Mouse (Mus musculus) cerebellum, postnatal 14 days (tissue): Measurements from ENCODE around the gene Foxn3.

Experiments
- DNase-seq, 2 experiments: peaks; one replicate each; pipeline ENCODE4 v3.0.0; 2021; ENCODE audit warnings: mixed read lengths in 2 of 2

Gene Foxn3

DNA sequence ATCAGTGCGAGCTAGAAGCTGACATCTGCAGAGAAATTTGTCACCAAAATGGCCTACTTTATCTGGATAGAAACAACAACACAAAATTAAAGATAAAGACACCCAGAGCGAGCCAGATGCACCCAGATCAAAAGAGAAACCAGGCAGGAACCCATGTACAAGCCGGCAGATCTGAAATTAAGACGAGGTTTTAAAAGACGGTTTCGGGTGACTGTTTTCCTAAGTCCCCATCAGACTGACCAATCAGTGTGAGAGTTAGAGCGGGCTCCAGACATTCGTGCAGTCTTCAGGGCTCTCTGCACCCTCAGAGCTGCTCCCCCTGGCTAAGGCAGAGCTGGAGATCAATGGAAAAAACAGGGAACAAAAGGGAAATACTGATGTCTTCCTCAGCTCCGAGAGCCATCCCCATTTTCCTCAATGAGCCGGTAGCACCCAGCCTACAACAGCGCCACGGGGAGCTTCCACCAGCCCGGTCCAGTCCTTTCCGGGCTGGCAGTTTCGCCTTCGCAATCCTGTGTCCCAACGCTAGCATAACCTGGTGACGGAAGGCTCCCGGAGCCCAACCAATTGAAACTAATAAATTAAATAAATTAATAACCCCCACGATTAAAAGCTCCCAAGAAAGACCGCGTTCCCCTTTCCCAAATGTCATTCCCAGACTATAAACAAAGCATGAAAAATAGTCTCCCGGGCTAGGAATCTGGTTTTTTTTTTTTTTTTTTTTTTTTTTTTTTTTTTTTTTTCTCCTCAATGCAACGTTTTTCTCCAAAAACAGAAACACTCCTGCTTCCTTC lies 1.1 kb downstream of the Foxn3 start:
- DNase-seq = peak; percentile 79

DNA sequence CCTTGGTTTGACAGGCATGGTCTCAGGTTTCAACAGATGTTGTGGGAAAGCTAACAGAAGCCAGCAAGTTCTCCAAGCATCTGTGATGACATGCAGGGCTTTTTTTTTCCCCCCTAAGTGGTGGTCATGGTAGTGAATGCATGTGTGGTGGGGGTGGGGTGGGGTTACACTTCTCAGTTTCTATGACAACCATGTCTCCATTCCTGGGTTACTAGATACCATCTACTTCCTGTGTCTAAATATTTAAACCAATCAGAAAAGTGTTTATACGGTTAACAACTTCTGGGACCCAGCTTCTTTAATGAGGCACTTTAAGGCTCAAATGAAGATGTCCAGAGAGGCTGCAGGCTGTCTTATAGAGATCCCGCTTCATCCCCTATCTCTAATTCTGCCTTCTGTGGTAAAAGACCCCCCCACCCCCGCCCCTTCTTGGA lies 2.0 kb downstream of the Foxn3 start:
- DNase-seq = no peak

DNA sequence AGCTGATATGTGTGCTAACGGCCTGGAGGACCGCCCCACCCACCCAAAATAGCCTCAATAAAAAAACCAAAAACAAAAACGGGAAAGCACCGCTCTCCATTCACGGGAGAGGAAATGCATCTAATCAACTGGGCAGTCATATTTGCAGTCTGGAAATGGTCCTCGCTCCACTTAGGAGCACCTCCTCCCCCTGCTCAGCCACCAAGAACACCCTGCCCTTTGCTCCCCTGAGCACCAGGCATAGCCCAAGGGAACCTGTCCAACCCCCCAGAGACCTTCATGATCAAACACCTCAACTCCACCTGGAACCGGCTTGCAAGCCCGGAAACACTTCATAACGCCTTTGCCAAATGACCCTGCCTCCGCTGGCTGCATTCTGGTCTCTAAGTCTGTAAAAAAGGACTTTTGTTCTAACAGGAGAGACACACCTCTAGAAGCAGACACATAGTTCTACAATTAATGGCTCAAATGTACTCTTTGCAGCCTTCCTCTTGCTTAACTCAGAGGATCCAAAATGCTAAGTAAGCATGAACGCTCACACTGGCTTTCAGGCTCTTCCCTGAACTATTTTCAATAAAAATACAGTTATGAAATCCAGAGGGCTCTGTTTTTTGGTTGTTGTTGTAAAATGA lies 2.6 kb downstream of the Foxn3 start:
- DNase-seq = no peak

DNA sequence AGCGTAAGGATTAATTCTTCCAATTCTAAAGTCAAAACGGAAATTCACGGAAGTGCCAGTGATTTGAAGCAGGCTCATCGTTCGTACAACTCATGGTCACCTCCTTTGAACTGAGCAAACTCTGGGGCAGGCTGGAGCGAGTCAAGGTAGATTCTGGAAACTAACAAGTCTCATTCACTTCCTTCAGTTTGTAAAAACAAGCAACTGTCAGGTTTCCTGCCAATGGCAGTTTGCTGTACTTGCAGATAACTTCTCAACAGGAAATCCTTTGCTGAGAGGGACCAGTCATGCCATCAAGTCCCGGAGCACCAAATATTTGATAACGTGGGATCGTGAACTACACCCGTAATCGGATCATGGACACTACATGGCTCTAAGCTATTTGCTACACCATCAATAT lies 3.9 kb downstream of the Foxn3 start:
- DNase-seq = no peak

DNA sequence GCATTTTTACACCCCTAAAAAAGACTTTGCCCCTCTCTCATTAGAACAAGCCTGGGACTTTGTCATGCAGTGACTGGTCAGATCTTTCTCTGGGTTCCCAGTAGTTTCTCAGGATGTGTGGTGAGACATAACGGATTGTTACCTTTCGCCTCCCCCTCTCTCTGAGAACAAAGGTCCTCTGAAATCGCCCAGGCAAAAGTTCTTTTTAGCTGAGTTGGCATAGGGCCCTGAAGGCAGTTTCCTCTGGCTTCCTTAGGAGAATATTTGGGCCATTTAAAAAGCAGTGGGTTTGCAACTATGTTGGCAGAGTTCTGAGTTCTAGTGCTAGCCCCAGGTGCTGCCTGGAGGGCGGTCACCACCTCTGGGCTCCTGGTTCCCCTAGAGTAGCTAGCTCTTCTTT lies 4.9 kb downstream of the Foxn3 start:
- no peak for DNase-seq

DNA sequence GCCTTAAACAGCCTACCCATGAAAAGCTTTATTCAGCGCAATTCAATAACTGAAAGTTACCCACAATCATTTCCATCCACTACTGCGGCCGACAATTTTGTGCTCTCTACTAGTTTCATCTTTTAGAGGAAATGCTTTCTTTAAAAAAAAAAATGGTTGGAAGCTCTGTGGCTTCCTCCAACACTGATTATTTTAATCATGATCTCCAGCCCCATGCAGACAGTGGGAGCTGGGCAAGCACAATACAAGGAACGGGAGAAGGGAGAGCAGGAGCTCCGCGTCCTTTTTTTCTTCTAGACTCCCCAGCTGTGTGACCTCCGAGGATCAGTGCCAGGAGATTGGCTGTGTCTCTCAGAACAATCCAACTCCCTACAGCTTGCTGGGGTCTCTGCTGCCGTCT lies 5.9 kb downstream of the Foxn3 start:
- DNase-seq = no peak

DNA sequence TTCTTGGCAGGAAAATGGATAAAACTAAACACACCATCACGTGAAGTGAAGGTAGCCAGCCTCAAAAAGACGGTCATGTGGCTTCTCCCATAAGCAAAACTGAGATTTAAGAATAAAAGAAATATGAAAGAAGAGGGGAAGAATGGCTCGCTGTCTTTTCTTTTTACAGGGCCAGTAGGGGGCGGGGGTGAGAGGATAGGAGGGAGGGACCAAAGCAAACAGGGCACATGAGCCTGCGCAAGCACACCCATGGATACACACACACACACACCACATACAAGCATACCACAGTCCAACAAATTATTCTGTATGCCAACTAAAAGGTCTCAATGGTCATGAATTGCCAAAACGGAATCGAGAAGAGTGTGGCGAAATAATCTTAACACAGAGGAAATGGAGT lies 12.8 kb downstream of the Foxn3 start:
- DNase-seq = peak in 1 of 2 experiments; percentile 44

DNA sequence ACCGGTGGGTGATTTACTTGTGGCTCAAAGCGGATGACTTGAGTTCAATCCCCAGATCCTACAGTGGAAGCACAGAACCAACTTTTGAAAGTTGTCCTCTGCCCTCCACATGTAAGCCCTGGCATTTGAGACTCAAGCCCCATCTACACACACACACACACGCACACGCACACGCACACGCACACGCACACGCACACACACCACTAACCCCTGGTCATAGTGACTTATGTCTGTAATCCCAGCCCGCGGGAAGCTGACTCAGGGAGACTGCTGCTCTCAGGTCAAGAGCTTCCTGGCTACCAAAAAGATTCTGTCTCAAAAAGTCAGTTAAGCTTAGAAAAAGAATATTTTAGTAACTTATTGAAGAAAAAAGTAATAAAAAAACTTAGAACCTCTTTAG lies 13.6 kb downstream of the Foxn3 start:
- DNase-seq = no peak

DNA sequence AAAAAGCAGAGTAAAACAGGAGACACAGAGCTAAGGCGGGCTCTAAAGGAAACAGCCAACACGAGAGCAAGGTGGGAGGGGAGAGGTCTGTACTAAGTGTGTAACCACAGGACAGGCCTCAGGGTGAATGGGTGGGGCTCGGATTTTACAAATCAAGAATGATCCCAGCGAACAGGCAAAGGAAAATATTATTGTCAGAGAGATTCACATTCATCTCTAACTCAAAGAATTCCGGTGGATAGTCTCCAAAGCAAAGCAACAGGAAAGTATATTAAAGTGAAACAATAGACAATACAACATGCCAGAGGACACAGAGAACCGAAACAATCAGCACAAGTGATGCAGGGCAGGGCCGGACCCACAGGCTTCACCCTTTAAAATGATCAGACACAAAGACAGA lies 15.0 kb downstream of the Foxn3 start:
- DNase-seq = no peak

DNA sequence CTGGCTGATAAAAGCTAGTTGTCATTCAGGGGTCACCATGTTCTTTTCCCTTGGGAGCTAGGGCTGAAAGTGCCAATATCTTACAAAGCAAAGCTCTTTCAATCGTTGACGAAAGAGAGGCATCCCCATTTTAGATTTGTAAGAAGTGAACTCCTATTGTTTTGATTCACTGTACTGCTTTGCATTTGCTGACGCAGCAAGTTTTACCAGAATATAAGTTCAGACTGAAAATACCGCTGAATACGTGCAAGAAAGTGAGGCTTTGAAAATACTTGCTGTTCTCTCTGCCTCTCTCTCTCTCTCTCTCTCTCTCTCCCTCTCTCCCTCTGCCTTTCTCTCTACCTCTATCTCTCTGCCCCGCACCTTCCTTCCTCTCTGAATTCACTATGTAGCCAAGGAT lies 16.1 kb downstream of the Foxn3 start:
- no peak for DNase-seq

DNA sequence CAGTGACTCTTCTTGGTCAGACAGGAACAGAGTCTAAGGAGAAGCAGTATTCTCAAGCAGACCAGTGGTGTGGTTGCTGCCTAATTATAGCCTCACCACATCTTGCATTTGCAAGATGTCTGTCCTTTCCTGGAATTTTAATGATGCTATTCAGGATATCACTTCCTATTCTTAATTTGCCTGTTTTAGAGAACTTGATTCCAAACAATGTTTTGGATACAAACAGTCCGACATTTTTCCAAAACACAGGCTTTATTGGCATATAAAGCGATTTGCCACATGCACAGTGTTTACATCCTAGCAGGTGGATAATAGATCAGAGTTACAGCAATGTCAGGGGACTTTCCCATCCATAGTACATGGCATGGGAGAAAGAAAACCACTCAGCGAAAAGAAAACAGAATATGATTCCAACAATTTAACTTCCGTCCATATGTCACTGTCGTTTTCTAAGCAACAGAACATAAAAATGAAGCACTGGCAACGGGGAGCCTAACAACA lies 18.1 kb downstream of the Foxn3 start:
- no peak for DNase-seq

DNA sequence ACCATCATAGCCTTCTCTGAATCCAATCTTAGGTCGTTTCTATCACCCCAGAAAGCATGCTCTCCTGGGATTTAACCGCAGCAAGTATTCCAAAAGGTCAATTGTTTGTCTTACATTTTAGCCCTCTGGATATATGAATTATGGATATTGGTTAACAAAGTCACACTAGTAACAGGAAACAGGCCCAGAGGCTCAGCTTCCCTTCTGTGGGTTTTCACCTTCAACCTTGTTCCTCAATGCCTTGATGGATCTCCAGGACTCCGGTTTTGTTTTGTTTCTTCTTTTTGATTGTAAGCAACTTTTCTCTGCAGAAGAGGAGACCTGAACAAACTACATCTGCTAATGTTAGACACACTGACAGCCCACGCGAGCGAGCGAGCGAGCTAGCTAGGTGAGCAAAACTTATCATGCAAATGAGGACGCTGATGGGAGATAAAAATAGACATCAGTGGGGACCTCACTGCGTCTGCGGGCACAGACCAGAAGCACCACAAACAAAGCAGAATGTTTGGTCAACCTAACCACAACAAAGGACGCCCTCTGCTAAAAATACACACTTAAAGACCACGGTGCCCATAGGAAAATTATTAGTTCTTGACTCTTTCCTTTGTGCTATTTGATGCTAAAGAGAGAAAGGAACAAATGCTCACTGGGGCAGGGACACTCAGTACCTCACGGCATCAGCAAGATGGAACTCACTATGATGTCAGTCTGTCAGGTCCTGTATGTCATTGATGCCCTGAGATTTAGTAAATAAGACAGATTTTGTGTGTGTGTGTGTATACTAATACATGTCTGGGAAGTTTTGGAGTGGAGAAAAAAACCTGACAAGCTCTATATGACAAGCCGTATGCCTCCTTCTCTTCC lies 18.9 kb downstream of the Foxn3 start:
- DNase-seq = no peak

DNA sequence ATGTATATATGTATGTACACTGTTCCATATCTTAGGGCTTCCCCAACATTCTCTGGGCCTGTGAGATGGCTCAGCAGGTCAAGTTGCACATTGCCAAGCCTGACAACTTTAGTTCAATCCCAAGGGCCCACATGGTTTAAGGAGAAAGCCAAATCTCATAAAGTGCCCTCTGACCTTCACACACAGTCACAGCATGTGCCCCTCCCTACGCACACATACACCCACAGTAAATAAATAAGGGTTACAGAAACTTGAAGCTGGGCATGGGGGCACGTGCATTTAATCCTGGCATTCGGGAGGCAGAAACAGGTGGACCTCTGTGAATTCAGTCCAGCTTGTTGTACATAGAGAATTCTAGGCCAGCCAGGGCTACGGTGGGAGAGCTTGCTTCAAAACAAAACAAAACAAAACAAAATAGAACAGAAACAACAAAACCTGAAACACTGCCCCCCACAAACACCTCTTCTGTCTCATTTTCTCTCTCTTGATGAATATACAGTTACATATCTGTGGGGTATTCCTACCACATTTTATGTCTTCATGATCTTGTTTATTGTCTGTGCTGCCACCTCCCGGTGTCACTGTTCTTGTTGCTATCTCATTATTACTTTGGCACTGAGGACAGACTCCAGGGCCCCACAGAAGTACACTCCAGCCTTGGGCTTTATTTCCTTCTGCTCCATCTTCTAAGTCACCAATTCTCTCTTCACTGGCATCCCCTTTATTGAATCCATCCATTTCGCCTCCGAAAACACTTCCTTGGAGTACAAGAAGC lies 19.8 kb downstream of the Foxn3 start:
- DNase-seq = no peak

DNA sequence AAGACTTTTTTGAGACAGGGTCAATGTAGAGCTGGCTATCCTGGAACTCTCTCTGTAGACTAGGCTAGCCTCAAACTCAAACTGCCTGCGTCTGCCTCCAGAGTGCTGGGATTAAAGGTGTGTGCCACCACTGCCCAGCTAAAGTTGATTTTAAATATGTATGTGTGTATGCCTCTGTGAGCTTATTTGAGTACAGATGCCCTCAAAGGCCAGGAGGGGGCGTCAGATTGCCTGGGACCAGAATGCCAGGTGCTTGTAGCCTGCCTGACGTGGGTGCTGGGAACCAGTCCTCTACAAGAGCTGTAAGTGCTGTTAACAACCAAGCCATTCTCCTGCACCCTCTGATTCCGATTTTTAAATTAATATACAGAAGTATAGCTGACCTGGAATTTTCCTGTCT lies 23.2 kb downstream of the Foxn3 start:
- no peak for DNase-seq

DNA sequence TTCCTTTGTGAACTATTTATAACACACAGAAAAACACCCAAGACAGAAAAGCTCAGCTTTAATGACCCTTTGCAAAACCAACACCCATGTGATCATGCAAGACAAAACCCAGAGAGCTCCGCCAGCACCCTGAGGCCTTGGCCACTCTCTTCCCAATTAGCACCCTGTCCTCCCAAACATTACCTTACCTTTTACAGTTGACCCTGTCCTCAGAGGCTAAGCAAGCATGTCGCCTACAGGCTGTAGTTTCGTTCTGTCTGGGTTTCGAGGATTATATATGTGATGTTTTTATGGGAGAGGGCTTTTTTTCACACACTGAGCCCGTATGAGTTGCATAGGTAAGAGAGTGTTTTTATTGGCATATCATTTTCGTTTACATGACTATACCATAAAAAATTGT lies 26.1 kb downstream of the Foxn3 start:
- no peak for DNase-seq

DNA sequence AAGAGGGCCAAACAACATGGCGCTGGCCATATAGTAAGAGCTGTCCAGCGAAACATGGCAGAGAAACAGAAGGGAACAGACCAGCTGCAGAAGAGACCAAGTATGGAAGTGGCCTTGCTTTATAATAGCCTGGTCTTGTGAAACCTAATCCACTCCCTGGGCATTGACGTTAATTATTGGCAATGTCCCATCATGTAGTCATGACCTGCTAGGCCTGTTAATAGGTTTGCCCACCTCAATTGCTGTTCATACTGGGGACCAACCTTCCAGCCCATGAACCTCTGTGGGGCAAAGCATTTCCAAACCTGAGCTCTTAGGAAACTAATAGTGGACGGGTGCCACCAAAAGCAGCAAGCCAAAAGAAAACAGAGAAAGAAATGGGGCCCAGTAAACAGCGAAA lies 27.0 kb downstream of the Foxn3 start:
- DNase-seq = no peak

DNA sequence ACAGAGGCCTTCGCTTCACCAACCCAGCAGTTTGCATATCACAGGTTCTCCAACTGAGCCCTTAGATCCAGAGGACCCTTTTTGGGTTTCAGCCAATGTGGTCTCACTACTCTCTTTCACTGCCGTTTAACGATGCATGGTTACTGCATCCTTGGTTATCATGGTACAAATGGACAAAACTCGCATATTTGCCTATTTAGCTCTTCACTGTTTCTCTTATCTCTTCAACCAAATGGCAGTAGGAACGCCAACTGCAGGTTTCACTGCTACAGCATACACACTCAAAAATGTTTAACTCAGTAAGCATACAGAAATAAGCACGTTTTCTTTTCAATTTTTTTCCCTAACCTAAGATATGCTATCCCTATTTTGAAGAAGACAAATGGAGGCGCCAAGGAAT lies 31.0 kb downstream of the Foxn3 start:
- no peak for DNase-seq

DNA sequence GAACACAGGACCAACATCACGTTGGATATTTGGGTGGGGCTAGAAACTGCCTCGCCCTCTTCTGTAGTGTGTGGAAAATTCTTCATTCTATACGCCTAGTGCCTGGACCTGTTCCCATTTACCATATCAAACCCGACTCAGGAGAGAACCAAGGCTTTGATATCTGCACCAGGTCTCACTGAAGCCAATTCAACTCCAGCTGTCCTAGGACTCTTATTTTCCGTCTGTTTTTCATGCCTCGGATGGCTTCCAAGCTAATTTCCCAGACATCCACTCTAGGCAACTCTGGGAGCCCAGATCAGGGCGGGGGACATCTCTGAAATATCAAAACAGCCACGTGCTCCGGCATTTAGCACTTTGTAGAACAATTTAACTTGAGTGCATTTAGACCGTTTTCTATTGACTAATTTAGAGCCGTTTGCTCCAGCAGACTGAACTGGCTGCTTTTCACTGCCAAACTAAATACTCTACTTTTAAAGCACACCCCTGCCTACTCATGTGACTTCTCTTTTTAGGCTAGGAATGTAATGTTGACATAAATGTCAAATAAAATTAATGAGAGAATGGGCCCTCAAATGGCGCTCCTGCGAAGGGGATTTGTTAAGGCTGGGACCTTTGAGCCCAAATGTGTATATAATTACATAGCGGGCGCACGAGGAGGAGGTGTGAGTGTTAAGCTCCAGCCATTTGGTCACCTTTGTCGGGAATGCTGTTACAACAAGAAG lies 33.5 kb downstream of the Foxn3 start:
- no peak for DNase-seq

DNA sequence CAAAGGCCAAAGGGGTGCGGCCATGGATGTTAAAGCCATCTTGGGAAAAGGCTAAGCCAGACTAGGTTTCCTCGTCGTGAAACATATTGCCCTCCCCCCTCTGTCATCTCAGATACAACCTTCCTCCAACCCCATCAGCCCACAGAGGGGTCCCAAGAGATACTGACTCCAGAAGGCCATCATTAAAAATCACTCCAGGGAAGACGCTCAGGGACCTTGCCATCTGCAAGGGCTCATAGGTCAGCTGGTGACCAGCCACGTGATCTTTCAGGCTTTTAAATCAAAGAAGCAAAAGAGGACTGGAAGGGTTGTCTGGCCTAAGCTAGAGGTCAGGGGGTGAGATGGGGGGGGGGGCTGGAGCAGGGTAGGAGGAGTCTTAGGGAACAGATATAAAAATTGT lies 34.4 kb downstream of the Foxn3 start:
- DNase-seq = no peak

DNA sequence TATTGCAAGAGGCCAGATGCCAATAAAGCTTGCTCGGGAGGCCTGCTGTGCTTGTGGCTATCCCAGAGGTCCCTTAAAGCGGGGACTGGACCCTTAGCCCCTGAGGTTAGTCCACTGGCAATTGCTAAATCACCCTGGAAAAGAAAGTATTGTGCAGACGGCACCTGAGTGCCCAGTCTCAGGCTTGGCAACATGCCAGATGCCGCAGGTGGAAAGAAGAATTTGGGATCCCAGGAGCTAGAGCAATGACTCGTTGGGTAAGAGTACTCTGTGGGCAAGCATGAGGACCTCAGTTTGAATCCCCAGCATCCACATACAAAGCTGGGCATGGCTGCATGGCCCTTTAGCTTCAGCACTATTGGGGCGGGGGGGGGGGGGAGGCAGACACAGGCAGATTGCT lies 35.9 kb downstream of the Foxn3 start:
- DNase-seq = peak; percentile 59 to 65

DNA sequence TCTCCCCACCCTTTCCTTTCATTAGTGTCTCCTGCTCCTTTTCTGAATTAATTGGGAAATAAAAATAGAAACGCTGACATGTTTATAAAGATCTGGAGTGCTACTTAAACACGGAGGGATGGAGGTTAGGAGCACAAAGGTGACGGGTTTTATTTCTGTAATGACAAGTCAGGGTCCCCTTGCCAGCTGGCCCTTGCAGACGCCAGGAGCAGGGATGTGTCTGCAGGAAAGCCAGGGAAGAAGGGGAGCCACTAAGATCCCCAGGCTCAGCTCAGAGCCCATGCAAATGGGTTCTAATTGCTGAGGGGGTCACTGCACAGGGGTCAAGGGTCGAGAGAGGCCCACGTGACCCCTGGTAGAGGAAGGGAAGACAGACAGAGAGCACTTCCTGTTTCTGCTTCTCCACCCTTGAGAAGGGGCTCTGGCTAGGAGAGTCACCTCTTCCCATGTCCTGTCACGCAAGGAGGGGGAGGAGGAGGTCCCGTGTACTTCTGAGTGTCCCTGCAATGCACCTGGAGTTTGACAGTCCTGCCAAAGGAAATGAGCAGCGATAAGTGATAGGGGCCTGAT lies 36.7 kb downstream of the Foxn3 start:
- DNase-seq = peak; percentile 44 to 54

DNA sequence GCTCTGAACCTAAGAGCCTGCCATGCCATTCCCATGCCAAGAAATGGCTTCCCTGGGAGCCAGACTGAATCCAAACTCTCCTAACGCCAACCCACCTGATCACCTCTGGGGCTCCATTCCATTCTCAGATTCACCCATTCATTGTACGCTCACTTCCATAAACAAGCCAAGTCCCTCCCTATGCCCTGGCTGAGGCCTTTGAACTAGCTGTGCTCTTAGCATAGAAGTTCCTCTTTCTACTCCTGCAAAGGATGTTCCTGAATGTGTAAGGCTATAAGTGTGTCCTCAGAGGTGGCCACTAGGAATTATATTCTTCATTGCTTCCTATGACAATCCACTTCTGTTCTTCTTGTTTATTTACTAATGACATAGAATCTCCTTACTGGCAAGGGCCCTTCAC lies 40.5 kb downstream of the Foxn3 start:
- no peak for DNase-seq
